Mouse (Mus musculus) MEL (cell line): Measurements from ENCODE around the gene Mlana. TPM values are rescaled to one million over a fixed set of nuclear protein-coding genes. Genes with fewer than 3 reads are reported as not detected.

ENCODE experiments used
- DNase-seq: peaks from one replicate; pipeline ENCODE4 v3.0.0; 2011; ENCODE audit warnings: low read depth, low spot score
- H3K27ac ChIP-seq: 2 replicates; pipeline ENCODE4 v1.5.1; 2012; ENCODE audit warnings: low read depth, mild to moderate bottlenecking, control low read depth, low read length, moderate library complexity; ENCODE audit not compliant: control insufficient read depth
- H3K27me3 ChIP-seq, 2 experiments: fragments of 150-350 bp in 1 of 2; sonication (generic) in 1 of 2; 2 replicates each; pipeline ENCODE4 v1.6.1; 2012; ENCODE audit warnings: low read length in 2 of 2, mild to moderate bottlenecking in 2 of 2, improper control_type of control experiment in 1 of 2, moderate library complexity in 1 of 2; ENCODE audit not compliant: insufficient read depth in 2 of 2, control insufficient read depth in 1 of 2
- H3K36me3 ChIP-seq, 2 experiments: 2 replicates each; pipeline ENCODE4 v1.6.1; 2012 to 2014; ENCODE audit warnings: low read length in 2 of 2, improper control_type of control experiment in 1 of 2, inconsistent platforms in 1 of 2, mild to moderate bottlenecking in 1 of 2; ENCODE audit not compliant: insufficient read depth in 2 of 2, control insufficient read depth in 1 of 2
- H3K4me1 ChIP-seq, 2 experiments: fragments of 150-350 bp in 1 of 2; sonication (generic) in 1 of 2; 2 replicates each; pipeline ENCODE4 v1.6.1; 2012; ENCODE audit warnings: low read length in 2 of 2, improper control_type of control experiment in 1 of 2, mild to moderate bottlenecking in 1 of 2; ENCODE audit not compliant: insufficient read depth in 2 of 2, control insufficient read depth in 1 of 2
- H3K4me3 ChIP-seq, 2 experiments: fragments of 150-350 bp in 1 of 2; sonication (generic) in 1 of 2; 2 replicates each; pipeline ENCODE4 v1.5.1; 2012; ENCODE audit warnings: low read depth in 2 of 2, low read length in 2 of 2, mild to moderate bottlenecking in 2 of 2, moderate library complexity in 2 of 2, control low read depth in 1 of 2, improper control_type of control experiment in 1 of 2; ENCODE audit not compliant: control insufficient read depth in 1 of 2, insufficient read depth in 1 of 2
- H3K79me2 ChIP-seq: 2 replicates; pipeline ENCODE4 v1.6.1; 2012; ENCODE audit warnings: mild to moderate bottlenecking, low read length, moderate library complexity; ENCODE audit not compliant: control insufficient read depth, poor library complexity, insufficient read depth
- H3K9ac ChIP-seq: 2 replicates; pipeline ENCODE4 v1.6.1; 2012; ENCODE audit warnings: low read depth, mild to moderate bottlenecking, control low read depth, low read length, moderate library complexity; ENCODE audit not compliant: control insufficient read depth, poor library complexity, severe bottlenecking
- H3K9me3 ChIP-seq: fragments of 150-350 bp; sonication (generic); replicated peaks from 2 replicates; pipeline ENCODE4 v1.6.1; 2012; ENCODE audit warnings: mild to moderate bottlenecking, low read length, improper control_type of control experiment, moderate library complexity; ENCODE audit not compliant: insufficient read depth
- EP300 ChIP-seq, 2 experiments: IDR thresholded peaks; 2 replicates each; pipeline ENCODE4 v1.6.1; 2011; ENCODE audit warnings: improper control_type of control experiment in 2 of 2, low read length in 2 of 2, low read depth in 1 of 2, mild to moderate bottlenecking in 1 of 2
- GATA1 ChIP-seq: IDR thresholded peaks from 2 replicates; pipeline ENCODE4 v1.6.1; 2011; ENCODE audit warnings: low read depth, low read length, improper control_type of control experiment
- HCFC1 ChIP-seq: IDR thresholded peaks from 2 replicates; pipeline ENCODE4 v1.6.1; 2012; ENCODE audit warnings: low read depth, mild to moderate bottlenecking, inconsistent platforms, low read length, improper control_type of control experiment, moderate library complexity
- JUND ChIP-seq: IDR thresholded peaks from 2 replicates; pipeline ENCODE4 v1.6.1; 2011; ENCODE audit warnings: low read depth, mild to moderate bottlenecking, improper control_type of control experiment, low read length
- MAFK ChIP-seq: IDR thresholded peaks from 2 replicates; pipeline ENCODE4 v1.6.1; 2011; ENCODE audit warnings: low read depth, mild to moderate bottlenecking, low read length, improper control_type of control experiment, borderline replicate concordance
- MAX ChIP-seq: IDR thresholded peaks from 2 replicates; pipeline ENCODE4 v1.6.1; 2011; ENCODE audit warnings: low read length, improper control_type of control experiment
- MAZ ChIP-seq: IDR thresholded peaks from 2 replicates; pipeline ENCODE4 v1.6.1; 2012; ENCODE audit warnings: low read depth, mild to moderate bottlenecking, inconsistent platforms, low read length, improper control_type of control experiment
- MEF2A ChIP-seq: IDR thresholded peaks from 2 replicates; pipeline ENCODE4 v1.6.1; 2014; ENCODE audit warnings: low read depth, mild to moderate bottlenecking, inconsistent platforms, low read length, improper control_type of control experiment; ENCODE audit not compliant: poor library complexity, insufficient replicate concordance, severe bottlenecking; ENCODE audit errors: extremely low read depth
- MXI1 ChIP-seq: IDR thresholded peaks from 2 replicates; pipeline ENCODE4 v1.6.1; 2011; ENCODE audit warnings: mild to moderate bottlenecking, low read depth, low read length, improper control_type of control experiment
- RCOR1 ChIP-seq: IDR thresholded peaks from 2 replicates; pipeline ENCODE4 v1.6.1; 2012; ENCODE audit warnings: low read depth, mild to moderate bottlenecking, inconsistent platforms, low read length, improper control_type of control experiment
- SIN3A ChIP-seq: IDR thresholded peaks from 2 replicates; pipeline ENCODE4 v1.6.1; 2012; ENCODE audit warnings: low read length, improper control_type of control experiment, inconsistent platforms
- TBP ChIP-seq: IDR thresholded peaks from 2 replicates; pipeline ENCODE4 v1.8.0; 2011; ENCODE audit warnings: low read depth, low read length, improper control_type of control experiment
- ZNF384 ChIP-seq: IDR thresholded peaks from 2 replicates; pipeline ENCODE4 v1.6.1; 2012; ENCODE audit warnings: low read depth, mild to moderate bottlenecking, inconsistent platforms, low read length, improper control_type of control experiment
- polyA plus RNA-seq, 2 experiments: library from polyadenylated mRNA; stranded (reverse) in 1 of 2; unstranded in 1 of 2; fragments of >175 nt in 1 of 2; fragments of >200 nt in 1 of 2; gene quantifications; 2 replicates each; pipeline versions ENCODE4 v1.2.1 to v1.2.4; 2012; ENCODE audit warnings: low replicate concordance in 2 of 2, low read depth in 1 of 2; ENCODE audit not compliant: insufficient read length in 2 of 2, insufficient read depth in 1 of 2, missing spikeins in 1 of 2
- total RNA-seq: library from RNA; depleted of rRNA; stranded (reverse); fragments of 300-350 nt; gene quantifications from 2 replicates; pipeline ENCODE4 v1.2.3, GENCODE M21; 2012

The Mlana gene
- total and polyA plus RNA-seq, 3 experiments: 0.27 to 0.78 TPM; not detected in 1

DNA sequence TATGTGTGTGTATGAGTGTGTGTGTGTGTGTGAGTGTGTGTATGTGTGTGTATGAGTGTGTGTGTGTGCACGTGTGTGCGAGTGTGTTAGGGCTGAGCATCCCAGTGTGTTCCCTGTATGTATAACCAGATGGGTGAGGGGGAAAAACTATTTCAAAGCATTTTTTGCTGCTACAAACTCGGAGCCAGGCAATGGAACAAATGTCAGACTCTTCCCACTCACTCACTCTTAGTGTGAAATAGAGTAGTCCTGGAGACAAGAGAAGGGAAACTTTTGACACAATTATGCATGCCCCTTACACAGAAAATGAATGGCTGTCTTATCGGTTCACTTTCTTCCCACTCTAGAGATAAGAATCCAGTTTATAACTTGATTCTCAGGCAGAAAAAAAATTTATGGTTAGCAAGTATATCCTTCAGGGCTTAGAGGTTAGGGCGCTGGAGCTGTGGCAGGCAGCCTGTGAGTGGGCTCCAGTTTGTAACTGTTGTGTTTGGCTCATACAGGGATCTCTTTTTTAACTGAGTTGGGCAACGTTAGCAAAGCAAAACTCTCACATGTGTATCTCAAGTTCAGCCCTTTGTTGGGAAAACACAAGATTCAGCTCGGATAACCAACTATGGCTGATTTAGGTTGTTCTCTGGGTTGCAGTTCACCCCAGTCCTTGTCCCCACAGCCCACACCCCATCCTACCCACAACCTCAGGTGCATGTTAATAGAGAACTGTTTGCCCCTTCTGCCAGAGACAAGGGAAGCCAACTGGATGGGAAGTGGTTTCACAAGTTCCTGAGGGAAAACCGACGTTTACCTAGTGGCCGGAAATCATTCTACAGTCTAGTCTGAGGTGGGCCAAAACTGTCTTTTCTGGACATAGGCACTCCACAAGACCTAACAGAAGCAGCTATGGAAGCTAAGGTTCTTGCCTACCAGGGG, 36.5 kb upstream of the Mlana start:
- H3K36me3 ChIP-seq: peaks cover 0 to 15% of the 10 kb centered on the region in 2 experiments; a peak in 2 of 4 replicates
- peaks cover 9 to 15% of the 10 kb centered on the region in 2 experiments for H3K4me1 ChIP-seq
- H3K27ac ChIP-seq: no peak overlapping the region
- no peak for DNase-seq
- H3K27me3 ChIP-seq: peaks cover 0 to 2% of the 10 kb centered on the region in 2 experiments; a peak in 1 of 4 replicates
- no peaks in the 10 kb centered on the region for H3K9me3 ChIP-seq
- TF ChIP-seq ZNF384 (peak; percentile 54; the same call in 1 of the 2 replicates), EP300 (IDR thresholded peaks at IDR 0.05; ENCODE audit: low read depth in 1 of 2, low read length in 2 of 2) (peak in 1 of 2 experiments; percentile 42; a peak in 1 of 4 replicates), MAZ (no peak), GATA1 (peak; percentile 63), MEF2A (no peak), SIN3A (no peak), JUND (no peak)
- no peaks in the 10 kb centered on the region for H3K79me2 ChIP-seq
- H3K9ac ChIP-seq: no peak overlapping the region
- H3K4me3 ChIP-seq: no peak overlapping the region

DNA sequence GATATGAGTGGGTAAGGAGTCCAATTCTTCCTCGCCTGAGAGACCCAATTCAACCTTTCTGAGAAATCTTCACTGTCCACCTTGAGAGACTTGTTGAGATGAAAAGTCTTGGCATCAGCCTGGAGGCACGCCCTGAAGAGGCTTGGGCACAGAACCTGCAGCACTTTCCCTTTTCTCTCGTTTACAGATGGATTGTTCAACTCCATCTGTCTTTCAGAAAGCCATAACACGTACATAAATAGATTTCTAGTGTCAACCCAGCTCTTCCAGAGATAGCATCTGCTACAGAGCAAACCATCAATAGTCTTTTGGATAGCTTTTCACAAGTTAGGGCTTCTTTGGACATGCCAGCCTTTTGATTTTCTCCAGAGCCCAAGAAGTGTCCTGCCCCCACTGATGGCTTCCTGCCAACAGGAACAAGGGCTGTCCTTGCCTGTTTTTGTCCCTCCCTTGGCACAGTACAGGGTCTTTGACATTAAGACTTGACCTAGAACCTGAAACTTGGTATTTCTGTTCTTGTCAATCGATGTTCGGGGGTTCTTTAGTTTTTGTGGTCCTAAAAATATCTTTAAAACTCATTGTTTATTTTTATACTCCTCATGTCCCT, 35.5 kb upstream of the Mlana start:
- H3K36me3 ChIP-seq: peaks cover 0 to 24% of the 10 kb centered on the region in 2 experiments; a peak in 2 of 4 replicates
- H3K9me3 ChIP-seq: no peaks in the 10 kb centered on the region
- no peak overlapping the region for H3K4me3 ChIP-seq
- no peaks in the 10 kb centered on the region for H3K79me2 ChIP-seq
- TF ChIP-seq MAX: peak; percentile 6; the same call in 1 of the 2 replicates
- TF ChIP-seq TBP: no peak
- no peak for TF ChIP-seq RCOR1
- no peak for TF ChIP-seq HCFC1
- no peak for TF ChIP-seq MXI1
- TF ChIP-seq MAFK: no peak
- no peak overlapping the region for H3K9ac ChIP-seq
- peaks cover 9 to 22% of the 10 kb centered on the region in 2 experiments for H3K4me1 ChIP-seq
- peak; percentile 45 for DNase-seq
- H3K27me3 ChIP-seq: no peaks in the 10 kb centered on the region
- H3K27ac ChIP-seq: no peak overlapping the region
